Mouse (Mus musculus): ENCODE results near the gene Fcrlb. TPM values are rescaled to one million over a fixed set of nuclear protein-coding genes. Genes with fewer than 3 reads are reported as not detected.

Gene Fcrlb
- polyA plus RNA-seq, 1 experiment = 0.23 TPM

GRCm38 (mm10) chr1:170867691-170868105 is 45.0 kb downstream of the Fcrlb start, which contains the start of gene Atf6:
Gene Atf6 (minus strand): TSS chr1:170867771.
- no peaks in the 10 kb centered on the region for H3K36me3 ChIP-seq (ENCODE audit: control insufficient read depth, insufficient read depth, low read length)
- TF ChIP-seq CTCF (IDR thresholded peaks at IDR 0.05; ENCODE audit: control insufficient read depth, insufficient read depth, insufficient replicate concordance, low read depth, low read length) = no peak
- TF ChIP-seq POLR2A (IDR thresholded peaks at IDR 0.05; ENCODE audit: control insufficient read depth, low read depth, low read length) = peak; percentile 59; the same call in 1 of the 2 replicates
- peaks cover 4% of the 10 kb centered on the region for H3K4me1 ChIP-seq (ENCODE audit: control insufficient read depth, insufficient read depth, low read length)

GRCm38 (mm10) chr1:170866992-170867690 is 45.6 kb downstream of the Fcrlb start:
- H3K4me3 ChIP-seq (ENCODE audit: control insufficient read depth, low read depth, low read length) = peak overlapping the region; percentile 99
- peak overlapping the region; percentile 92 for H3K27ac ChIP-seq (ENCODE audit: control insufficient read depth, insufficient read depth, low read depth, low read length)
- no peaks in the 10 kb centered on the region for H3K27me3 ChIP-seq (ENCODE audit: control insufficient read depth, insufficient read depth, low read length)
- peaks cover 4% of the 10 kb centered on the region for H3K4me1 ChIP-seq (ENCODE audit: control insufficient read depth, insufficient read depth, low read length)
- no peak for TF ChIP-seq POLR2A (IDR thresholded peaks at IDR 0.05; ENCODE audit: control insufficient read depth, low read depth, low read length)
- TF ChIP-seq CTCF (IDR thresholded peaks at IDR 0.05; ENCODE audit: control insufficient read depth, insufficient read depth, insufficient replicate concordance, low read depth, low read length) = no peak
- no peaks in the 10 kb centered on the region for H3K36me3 ChIP-seq (ENCODE audit: control insufficient read depth, insufficient read depth, low read length)

More at GRCm38 (mm10) chr1:170867691-170868105, 45.0 kb downstream of the Fcrlb start, which contains the start of gene Atf6:
- no peaks in the 10 kb centered on the region for H3K27me3 ChIP-seq (ENCODE audit: control insufficient read depth, insufficient read depth, low read length)
- peak within 1 kb of the TSS; percentile 92 for H3K27ac ChIP-seq (ENCODE audit: control insufficient read depth, insufficient read depth, low read depth, low read length)
- peak within 1 kb of the TSS; percentile 99 for H3K4me3 ChIP-seq (ENCODE audit: control insufficient read depth, low read depth, low read length)

DNA sequence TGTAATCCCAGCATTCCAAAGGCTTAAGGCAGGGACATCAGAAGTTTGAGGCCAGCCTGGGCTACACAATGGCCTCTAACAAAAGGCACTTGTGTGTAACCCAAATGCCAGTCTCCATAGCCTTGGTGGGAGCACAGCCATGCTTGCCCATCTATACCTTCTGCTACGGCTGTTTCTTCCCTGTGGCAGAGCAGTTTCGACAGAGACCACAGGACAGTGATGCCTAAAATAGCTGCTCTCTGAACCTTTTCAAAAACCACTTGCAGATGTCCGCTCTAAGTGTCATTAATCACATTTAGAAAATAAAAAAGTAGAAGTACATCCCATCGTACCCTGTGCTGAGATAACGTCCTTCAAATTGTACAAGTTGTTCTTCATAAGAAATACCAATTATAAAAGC is 47.3 kb downstream of the Fcrlb start:
- no peaks in the 10 kb centered on the region for H3K36me3 ChIP-seq (ENCODE audit: control insufficient read depth, insufficient read depth, low read length)
- H3K4me1 ChIP-seq (ENCODE audit: control insufficient read depth, insufficient read depth, low read length) = peaks cover 4% of the 10 kb centered on the region
- H3K27me3 ChIP-seq (ENCODE audit: control insufficient read depth, insufficient read depth, low read length) = no peaks in the 10 kb centered on the region
- H3K4me3 ChIP-seq (ENCODE audit: control insufficient read depth, low read depth, low read length) = no peak overlapping the region
- H3K27ac ChIP-seq (ENCODE audit: control insufficient read depth, insufficient read depth, low read depth, low read length) = peak overlapping the region; percentile 37; the same call in 1 of the 2 replicates
- TF ChIP-seq POLR2A (IDR thresholded peaks at IDR 0.05; ENCODE audit: control insufficient read depth, low read depth, low read length) (no peak), CTCF (IDR thresholded peaks at IDR 0.05; ENCODE audit: control insufficient read depth, insufficient read depth, insufficient replicate concordance, low read depth, low read length) (no peak)

- H3K36me3 ChIP-seq (ENCODE audit: control insufficient read depth, insufficient read depth, low read length) = no peaks in the 10 kb centered on the region
- no peak overlapping the region for H3K4me3 ChIP-seq (ENCODE audit: control insufficient read depth, low read depth, low read length)
- no peaks in the 10 kb centered on the region for H3K27me3 ChIP-seq (ENCODE audit: control insufficient read depth, insufficient read depth, low read length)
- H3K27ac ChIP-seq (ENCODE audit: control insufficient read depth, insufficient read depth, low read depth, low read length) = no peak overlapping the region
- H3K4me1 ChIP-seq (ENCODE audit: control insufficient read depth, insufficient read depth, low read length) = peaks cover 4% of the 10 kb centered on the region
- no peak for TF ChIP-seq CTCF (IDR thresholded peaks at IDR 0.05; ENCODE audit: control insufficient read depth, insufficient read depth, insufficient replicate concordance, low read depth, low read length)
- no peak for TF ChIP-seq POLR2A (IDR thresholded peaks at IDR 0.05; ENCODE audit: control insufficient read depth, low read depth, low read length)
Observed at GRCm38 (mm10) chr1:170864754-170865153, 48.0 kb downstream of the Fcrlb start.

GRCm38 (mm10) chr1:170864234-170864633 is 48.5 kb downstream of the Fcrlb start:
- no peak overlapping the region for H3K4me3 ChIP-seq (ENCODE audit: control insufficient read depth, low read depth, low read length)
- peaks cover 4% of the 10 kb centered on the region for H3K4me1 ChIP-seq (ENCODE audit: control insufficient read depth, insufficient read depth, low read length)
- no peaks in the 10 kb centered on the region for H3K27me3 ChIP-seq (ENCODE audit: control insufficient read depth, insufficient read depth, low read length)
- H3K27ac ChIP-seq (ENCODE audit: control insufficient read depth, insufficient read depth, low read depth, low read length) = no peak overlapping the region
- H3K36me3 ChIP-seq (ENCODE audit: control insufficient read depth, insufficient read depth, low read length) = no peaks in the 10 kb centered on the region
- TF ChIP-seq POLR2A (IDR thresholded peaks at IDR 0.05; ENCODE audit: control insufficient read depth, low read depth, low read length) (no peak), CTCF (IDR thresholded peaks at IDR 0.05; ENCODE audit: control insufficient read depth, insufficient read depth, insufficient replicate concordance, low read depth, low read length) (no peak)

GRCm38 (mm10) chr1:170863033-170863432 is 49.7 kb downstream of the Fcrlb start:
- Histone ChIP-seq H3K27me3 (ENCODE audit: control insufficient read depth, insufficient read depth, low read length) (no peaks in the 10 kb centered on the region), H3K4me1 (ENCODE audit: control insufficient read depth, insufficient read depth, low read length) (peaks cover 2% of the 10 kb centered on the region), H3K4me3 (ENCODE audit: control insufficient read depth, low read depth, low read length) (no peak overlapping the region), H3K27ac (ENCODE audit: control insufficient read depth, insufficient read depth, low read depth, low read length) (no peak overlapping the region), H3K36me3 (ENCODE audit: control insufficient read depth, insufficient read depth, low read length) (no peaks in the 10 kb centered on the region)
- TF ChIP-seq POLR2A (IDR thresholded peaks at IDR 0.05; ENCODE audit: control insufficient read depth, low read depth, low read length) (no peak), CTCF (IDR thresholded peaks at IDR 0.05; ENCODE audit: control insufficient read depth, insufficient read depth, insufficient replicate concordance, low read depth, low read length) (no peak)

DNA sequence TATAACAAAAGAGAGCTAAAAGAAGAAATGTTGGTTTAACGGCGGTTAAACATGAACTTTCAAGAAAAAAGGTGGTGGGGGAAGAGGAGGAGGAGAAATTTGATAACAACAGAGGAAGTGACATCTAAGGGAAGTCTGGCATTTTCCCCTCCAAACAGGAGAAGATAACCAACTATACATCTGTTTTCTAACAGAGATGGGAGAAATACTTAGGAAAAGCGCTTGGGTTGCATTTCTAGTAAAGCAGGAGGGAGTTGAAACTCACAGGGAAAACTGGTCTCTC is 50.4 kb downstream of the Fcrlb start:
- TF ChIP-seq CTCF (IDR thresholded peaks at IDR 0.05; ENCODE audit: control insufficient read depth, insufficient read depth, insufficient replicate concordance, low read depth, low read length) = no peak
- TF ChIP-seq POLR2A (IDR thresholded peaks at IDR 0.05; ENCODE audit: control insufficient read depth, low read depth, low read length) = no peak
- Histone ChIP-seq H3K4me3 (ENCODE audit: control insufficient read depth, low read depth, low read length) (no peak overlapping the region), H3K27ac (ENCODE audit: control insufficient read depth, insufficient read depth, low read depth, low read length) (0 out of 2 replicates have a peak overlapping the region, but pooled peaks have one; percentile 8), H3K27me3 (ENCODE audit: control insufficient read depth, insufficient read depth, low read length) (no peaks in the 10 kb centered on the region), H3K4me1 (ENCODE audit: control insufficient read depth, insufficient read depth, low read length) (peaks cover 2% of the 10 kb centered on the region), H3K36me3 (ENCODE audit: control insufficient read depth, insufficient read depth, low read length) (no peaks in the 10 kb centered on the region)

All from testis, adult 2 months (tissue).